Mouse (Mus musculus) telencephalon, adult 2 months (tissue): Measurements from ENCODE around the gene Naa40.

Source experiments
- DNase-seq: peaks from one replicate; pipeline ENCODE4 v3.0.0-alpha.2; 2011; ENCODE audit warnings: low read depth, low spot score

The Naa40 gene

DNA sequence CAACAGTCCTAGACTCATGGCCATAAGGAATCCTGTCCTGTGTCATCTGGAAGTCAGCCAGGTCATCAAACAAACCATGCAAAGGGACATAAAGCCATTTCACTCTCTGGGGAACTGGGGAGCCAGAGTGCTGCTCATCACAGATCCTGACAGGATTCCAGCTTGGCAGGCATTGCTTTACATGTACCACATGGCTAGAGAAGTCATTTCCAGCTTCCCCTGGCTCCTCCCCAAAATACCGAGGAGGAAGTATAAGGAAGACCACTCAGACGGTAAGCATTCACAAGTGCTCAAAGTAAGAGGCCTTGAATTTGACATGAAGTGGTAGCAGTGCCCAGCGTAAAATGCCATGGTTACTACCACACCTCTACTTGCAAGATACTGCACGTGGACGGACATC is 26.5 kb downstream of the Naa40 start:
- no peak for DNase-seq

DNA sequence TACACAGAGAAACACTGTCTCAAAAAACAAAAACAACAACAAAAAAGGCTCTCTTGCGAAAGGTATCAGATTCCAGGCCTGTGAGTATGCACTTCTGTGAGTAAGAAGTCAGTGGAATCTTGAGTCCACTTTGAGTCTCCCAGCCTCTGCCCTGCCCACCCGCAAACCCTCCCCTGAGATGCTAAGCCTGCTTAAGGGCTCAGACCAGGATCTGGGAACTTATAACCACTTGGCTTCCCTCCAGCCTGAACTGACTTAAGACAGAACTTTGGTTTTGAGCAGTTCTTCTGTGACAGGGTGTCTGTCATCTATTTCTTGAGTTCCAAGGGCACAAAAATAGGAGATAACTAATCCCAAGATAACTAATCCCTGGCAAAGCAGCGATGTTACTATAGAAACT is 28.0 kb downstream of the Naa40 start:
- DNase-seq: no peak

GRCm38 (mm10) chr19:7212216-7212615 is 28.8 kb downstream of the Naa40 start:
- DNase-seq: no peak

DNA sequence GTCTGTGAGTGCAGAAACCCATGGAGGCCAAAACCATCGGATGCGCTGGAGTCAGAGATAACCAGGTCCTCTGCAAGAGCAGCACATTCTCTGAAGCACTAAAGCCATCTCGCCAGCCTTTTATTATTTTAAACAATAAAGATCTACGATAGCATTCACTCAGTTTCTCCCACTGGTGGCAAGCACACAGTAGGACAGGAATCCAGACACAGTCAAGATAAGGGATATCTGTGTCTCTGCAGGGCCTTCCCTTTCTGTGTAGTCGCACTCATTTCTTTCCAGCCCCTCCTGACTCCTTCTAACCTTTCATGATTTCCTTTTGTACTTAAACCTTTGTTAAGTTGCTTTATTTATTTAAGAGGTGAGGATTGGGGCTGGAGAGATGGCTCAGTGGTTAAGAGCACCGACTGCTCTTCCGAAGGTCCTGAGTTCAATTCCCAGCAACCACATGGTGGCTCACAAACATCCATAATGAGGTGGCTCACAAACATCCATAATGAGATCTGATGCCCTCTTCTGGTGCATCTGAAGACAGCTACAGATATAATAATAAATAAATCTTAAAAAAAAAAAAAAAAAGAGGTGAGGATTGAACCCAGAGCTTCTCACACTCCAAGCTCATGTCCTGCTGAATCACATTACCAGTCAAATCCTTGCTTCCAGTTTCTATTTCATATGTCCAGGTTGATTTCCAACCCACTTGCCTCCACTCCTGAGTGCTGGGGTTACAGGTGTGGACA is 30.9 kb downstream of the Naa40 start:
- DNase-seq: no peak

DNA sequence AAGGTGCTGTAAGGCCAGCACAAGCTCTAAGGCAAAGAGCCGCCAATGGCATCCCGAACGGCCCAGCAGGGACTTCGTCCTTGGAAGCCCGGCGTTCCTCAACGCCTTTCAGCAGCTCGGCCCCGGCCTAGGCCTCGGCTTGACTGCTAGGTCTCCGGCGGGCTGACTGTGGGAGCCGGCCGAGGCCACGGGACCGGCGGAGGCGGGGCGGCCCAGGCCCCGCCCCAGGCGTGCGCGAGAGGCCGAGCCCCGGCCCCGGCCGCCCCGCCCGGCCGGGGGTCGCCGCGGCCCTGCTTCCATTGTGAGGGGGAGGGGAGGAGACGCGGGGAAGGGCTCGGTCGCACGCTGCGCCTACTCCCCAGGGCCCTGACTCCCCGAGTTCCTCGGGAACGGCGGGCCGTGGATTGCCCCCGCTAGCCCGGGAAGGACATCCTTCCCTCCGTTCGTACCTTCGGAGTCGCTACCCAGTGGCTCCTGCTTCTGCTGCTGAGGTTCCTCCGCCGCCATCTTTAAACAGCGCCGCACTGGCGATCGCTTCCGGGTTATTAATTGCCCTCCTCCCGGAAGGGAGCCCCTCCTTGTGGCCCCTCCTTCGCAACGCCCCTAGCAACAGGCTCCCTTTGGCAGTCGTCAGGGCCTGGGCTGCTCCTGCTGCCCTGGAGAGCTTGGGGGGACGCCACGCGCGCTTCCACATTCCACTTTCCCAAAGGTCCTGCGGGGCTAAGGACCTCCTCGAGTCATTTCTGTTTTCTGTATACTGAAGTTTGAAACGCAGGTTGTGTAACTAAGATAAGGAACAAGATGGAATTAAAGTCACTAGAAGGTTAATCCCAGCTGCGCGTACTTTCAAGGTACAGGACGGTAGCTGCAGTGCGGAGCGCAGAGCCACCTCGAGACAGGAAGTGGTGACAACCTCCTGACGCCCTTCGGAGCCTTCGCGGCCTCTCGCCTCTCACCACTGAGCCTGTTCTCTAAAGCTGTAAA is 34.9 kb downstream of the Naa40 start, which contains the start of gene Otub1:
Otub1 (minus strand) TSS at position 564 of the 984 bp plus-strand sequence.
- DNase-seq: peak; percentile 91

DNA sequence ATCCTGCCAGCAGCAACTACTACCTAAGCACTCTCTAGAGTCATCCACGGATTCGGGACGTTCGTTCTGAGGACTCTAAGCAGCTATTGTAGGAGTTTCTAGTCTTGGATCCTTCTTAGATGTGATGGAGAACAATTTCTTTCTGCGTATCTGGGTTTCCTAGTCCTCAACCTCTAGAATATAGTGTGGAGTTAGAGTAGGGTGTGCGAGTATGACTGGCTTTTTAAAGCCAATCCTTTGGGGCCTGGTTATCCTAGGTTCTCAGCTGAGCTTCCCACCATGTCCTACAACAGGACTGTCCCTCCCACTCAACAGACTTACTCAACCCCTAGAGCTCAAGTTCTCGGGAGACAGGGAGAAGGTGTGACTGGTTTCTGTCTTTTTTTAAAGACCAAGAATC is 35.7 kb downstream of the Naa40 start:
- DNase-seq: no peak

DNA sequence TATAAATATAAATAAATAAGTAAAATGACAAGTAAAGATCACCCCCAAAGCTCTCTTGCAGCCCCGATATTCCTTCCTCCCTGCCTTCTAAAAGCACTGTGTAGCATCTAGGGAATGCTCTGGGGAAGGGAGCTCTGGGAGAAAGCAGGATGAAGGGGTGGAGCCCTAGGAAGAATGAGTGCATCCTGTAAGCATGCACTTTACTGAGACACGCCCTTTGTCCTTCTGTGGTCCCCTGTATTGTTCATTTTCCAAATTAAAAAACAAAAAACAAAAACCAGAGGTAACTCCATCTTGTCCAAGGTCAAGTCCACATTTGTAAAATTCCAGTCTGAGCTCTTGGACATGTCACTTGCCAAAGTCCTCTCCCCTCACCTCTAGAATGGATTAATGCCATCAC is 36.1 kb downstream of the Naa40 start:
- DNase-seq: no peak

DNA sequence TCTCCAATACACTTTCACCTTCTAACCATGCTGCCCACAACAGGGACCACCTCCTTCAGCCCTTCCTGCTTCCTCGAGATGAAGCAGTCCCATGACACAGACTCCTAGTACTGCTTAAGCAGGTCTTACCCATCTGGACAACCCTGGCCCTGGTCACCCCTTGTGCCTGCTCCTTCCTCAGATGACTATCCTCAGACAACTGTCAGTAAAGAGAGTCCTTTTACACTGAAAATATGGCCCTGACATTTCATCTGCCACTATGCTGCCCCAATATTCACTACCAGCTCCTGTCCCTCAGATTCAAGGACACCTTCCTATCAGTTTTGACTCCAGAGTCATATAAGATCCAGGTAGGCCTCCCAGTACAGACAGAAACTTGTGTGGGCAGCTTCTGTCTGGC is 40.6 kb downstream of the Naa40 start:
- DNase-seq: no peak

DNA sequence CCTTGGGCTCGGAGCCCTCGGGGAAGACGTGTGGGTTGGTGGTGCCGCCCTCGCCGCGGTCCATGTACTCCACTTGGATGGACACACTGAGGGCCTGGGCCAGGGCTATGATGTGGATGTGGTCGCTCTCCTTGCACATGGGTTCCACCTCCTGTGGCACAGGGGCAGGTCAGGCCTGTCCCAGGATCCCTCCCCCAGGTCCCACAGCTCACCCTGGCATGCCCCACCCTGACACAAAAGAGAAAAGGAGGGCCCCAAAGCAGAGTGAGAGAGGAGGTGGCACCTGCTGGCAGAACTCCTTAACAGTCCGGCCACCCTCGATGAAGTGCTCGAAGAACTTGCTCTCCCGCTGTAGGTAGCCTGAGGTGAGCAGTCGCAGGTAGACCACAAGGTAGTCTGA is 41.9 kb downstream of the Naa40 start:
- no peak for DNase-seq

- DNase-seq: no peak
Measured at GRCm38 (mm10) chr19:7197445-7197844, 43.5 kb downstream of the Naa40 start.

DNA sequence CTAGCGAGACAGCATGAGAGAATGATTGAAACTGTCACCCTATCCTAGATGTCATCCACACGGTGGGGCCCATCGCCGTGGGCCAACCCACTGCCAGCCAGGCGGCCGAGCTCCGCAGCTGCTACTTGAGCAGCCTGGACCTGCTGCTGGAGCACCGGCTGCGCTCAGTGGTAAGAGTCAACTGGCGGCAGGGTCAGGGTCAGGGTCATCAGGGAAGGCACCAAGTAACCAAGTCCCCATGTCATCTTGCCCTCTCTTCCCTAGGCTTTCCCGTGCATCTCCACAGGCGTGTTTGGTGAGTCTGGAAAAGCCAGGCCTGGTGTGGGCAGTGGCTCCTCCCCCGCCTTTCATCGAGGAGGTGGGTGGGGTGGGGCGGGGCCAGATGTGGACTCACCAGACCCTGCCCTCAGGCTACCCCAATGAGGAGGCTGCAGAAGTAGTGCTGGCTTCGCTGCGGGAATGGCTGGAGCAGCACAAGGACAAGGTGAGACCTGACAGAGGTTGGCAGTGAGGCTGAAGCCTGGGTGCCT is 44.2 kb downstream of the Naa40 start:
- DNase-seq: no peak

GRCm38 (mm10) chr19:7195900-7196728 is 44.9 kb downstream of the Naa40 start:
- no peak for DNase-seq

GRCm38 (mm10) chr19:7192561-7192967 is 48.4 kb downstream of the Naa40 start:
- no peak for DNase-seq

GRCm38 (mm10) chr19:7191639-7192038 is 49.3 kb downstream of the Naa40 start:
- no peak for DNase-seq

GRCm38 (mm10) chr19:7190986-7191385 is 50.0 kb downstream of the Naa40 start:
- no peak for DNase-seq

- no peak for DNase-seq
Measured at GRCm38 (mm10) chr19:7189026-7189425, 52.0 kb downstream of the Naa40 start.

- no peak for DNase-seq
Measured at GRCm38 (mm10) chr19:7187157-7187556, 53.8 kb downstream of the Naa40 start.

DNA sequence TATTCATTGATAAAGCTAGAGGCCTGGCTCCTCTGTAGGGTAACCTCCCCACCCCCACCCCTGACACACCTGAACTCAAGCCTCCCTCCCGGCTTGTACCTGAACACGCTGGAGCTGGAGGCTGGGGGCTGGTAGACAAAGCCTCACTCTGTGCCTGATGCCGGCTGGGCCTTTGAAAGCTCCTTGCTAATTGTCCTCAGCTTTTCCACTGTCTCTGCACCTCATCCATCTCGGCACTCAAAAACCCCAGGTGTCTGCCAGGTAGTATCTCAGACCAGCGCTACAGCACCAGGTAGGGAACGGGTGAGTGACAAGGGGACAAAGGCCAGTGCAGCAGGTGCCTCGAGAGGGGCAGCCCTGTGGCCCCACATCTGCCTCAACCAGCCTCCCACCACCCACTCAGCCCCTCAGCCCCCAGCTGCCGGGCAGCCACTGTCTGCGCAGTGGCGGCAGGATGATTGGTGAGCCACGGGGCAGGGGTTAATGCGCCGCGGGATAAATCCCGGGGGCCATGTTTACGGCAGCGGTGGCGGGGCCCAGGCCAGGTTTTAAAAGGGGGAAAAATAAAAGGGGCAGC is 55.2 kb downstream of the Naa40 start:
- no peak for DNase-seq

- no peak for DNase-seq
Measured at GRCm38 (mm10) chr19:7185059-7185458, 55.9 kb downstream of the Naa40 start.

DNA sequence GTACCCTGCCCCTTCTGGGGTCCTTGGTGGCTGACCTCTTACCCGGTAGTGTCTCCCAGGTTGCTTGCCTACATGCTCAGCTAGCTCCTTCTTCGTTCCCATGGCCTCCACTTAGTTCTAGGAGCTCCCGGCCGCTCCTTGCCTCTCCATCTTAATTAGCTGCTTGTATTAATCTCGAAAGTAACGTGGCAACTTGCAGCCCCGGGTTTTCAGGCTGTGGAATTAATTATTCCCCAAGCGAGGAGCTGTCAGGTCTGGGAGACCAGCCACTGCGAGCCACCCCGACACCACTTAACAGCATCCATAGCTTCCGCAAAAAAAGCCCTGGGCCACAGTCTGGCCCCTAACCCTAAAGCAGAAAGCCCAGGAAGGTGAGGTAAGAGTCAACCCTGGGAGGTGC is 57.6 kb downstream of the Naa40 start:
- no peak for DNase-seq

GRCm38 (mm10) chr19:7182273-7182949 is 58.6 kb downstream of the Naa40 start:
- DNase-seq: no peak
